Mouse (Mus musculus) limb, embryonic 14.5 days (tissue): ENCODE measurements around the gene Aasdh. TPM values are rescaled to one million over a fixed set of nuclear protein-coding genes. Genes with fewer than 3 reads are reported as not detected.
A peak's percentile ranks its signal among the peaks of the same experiment; 100 is the strongest.

Experiments
- ATAC-seq: fragments of 200-750 bp; cut with Nextera tagmentation; 2 replicates; pipeline ENCODE4 v1.8.0; 2017; ENCODE audit warnings: low read depth, moderate number of reproducible peaks, moderate TSS enrichment; ENCODE audit not compliant: low FRiP score
- DNase-seq: peaks from one replicate; pipeline ENCODE4 v3.0.0-alpha.2; 2015; ENCODE audit warnings: low spot score
- H3K27ac ChIP-seq: fragments of 300-500 bp; sonication (generic); replicated peaks from 2 replicates; pipeline ENCODE4 v1.5.1; 2014; ENCODE audit warnings: low read depth, mild to moderate bottlenecking, low read length, moderate library complexity, mixed read lengths
- H3K27me3 ChIP-seq: fragments of 300-500 bp; sonication (generic); 2 replicates; pipeline ENCODE4 v1.6.1; 2014; ENCODE audit warnings: low read length, mixed read lengths; ENCODE audit not compliant: control insufficient read depth, insufficient read depth
- H3K36me3 ChIP-seq: fragments of 300-500 bp; sonication (generic); 2 replicates; pipeline ENCODE4 v1.6.1; 2014; ENCODE audit warnings: mild to moderate bottlenecking, low read length, moderate library complexity, mixed read lengths; ENCODE audit not compliant: control insufficient read depth, insufficient read depth
- H3K4me1 ChIP-seq: fragments of 300-500 bp; sonication (generic); 2 replicates; pipeline ENCODE4 v1.6.1; 2014; ENCODE audit warnings: antibody characterized with exemption, low read length, mixed read lengths; ENCODE audit not compliant: control insufficient read depth, insufficient read depth
- H3K4me2 ChIP-seq: fragments of 300-500 bp; sonication (generic); replicated peaks from 2 replicates; pipeline ENCODE4 v1.6.1; 2014; ENCODE audit warnings: low read depth, mild to moderate bottlenecking, low read length, moderate library complexity; ENCODE audit not compliant: severe bottlenecking
- H3K4me3 ChIP-seq: fragments of 300-500 bp; sonication (generic); replicated peaks from 2 replicates; pipeline ENCODE4 v1.5.1; 2014; ENCODE audit warnings: low read length
- H3K9ac ChIP-seq: fragments of 300-500 bp; sonication (generic); 2 replicates; pipeline ENCODE4 v1.6.1; 2014; ENCODE audit warnings: mild to moderate bottlenecking, low read depth, low read length, moderate library complexity; ENCODE audit not compliant: severe bottlenecking
- H3K9me3 ChIP-seq: fragments of 300-500 bp; sonication (generic); 2 replicates; pipeline ENCODE4 v1.6.1; 2016; ENCODE audit warnings: low read length; ENCODE audit not compliant: control insufficient read depth
- POLR2A ChIP-seq: fragments of 200-500 bp; IDR thresholded peaks from 2 replicates; pipeline ENCODE4 v1.8.0; 2012; ENCODE audit warnings: inconsistent platforms, mild to moderate bottlenecking, moderate library complexity, borderline replicate concordance; ENCODE audit not compliant: insufficient read depth, insufficient read length; ENCODE audit errors: extremely low read depth
- WGBS: fragments of 180-500 bp; shearing (Covaris S2); extraction: QIAGEN DNeasy Blood & Tissue Kit; methylation state at CpG from one replicate; pipeline ENCODE4 v1.1.7; 2014; 5-methylcytosine and 5-hydroxymethylcytosine counted together
- polyA plus RNA-seq, 2 experiments: library from polyadenylated mRNA; depleted of rRNA in 1 of 2; stranded (reverse) in 1 of 2; unstranded in 1 of 2; fragments of >200 nt; fragmentation: Nextera tagmentation in 1 of 2; extraction: Ambion mirVana in 1 of 2; gene quantifications; 2 replicates each; pipeline versions ENCODE4 v1.2.1 to v1.2.3; 2012 to 2014

Gene Aasdh
- polyA plus RNA-seq, 2 experiments = 15.1 to 24.0 TPM

DNA sequence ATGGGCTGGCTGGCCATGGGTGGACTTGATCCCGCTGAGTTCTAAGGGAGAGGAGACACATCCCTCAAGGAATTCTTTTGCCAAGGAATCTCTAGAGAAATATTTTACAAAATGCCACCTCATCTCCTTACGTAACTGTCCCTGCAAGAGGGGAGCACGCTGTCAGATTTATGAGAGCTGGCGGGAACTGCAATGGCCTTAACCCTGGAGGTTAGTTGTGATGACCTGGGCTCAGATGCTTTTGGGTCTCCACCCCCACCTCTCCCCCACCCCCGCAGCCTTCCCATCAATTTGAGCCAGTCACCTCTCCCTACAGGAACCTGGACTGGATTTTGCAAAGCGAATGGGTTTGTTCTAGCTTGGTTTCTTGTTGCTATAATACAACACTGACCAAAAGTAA lies 58.2 kb downstream of the Aasdh start:
- H3K4me1 ChIP-seq = no peaks in the 10 kb centered on the region
- H3K9me3 ChIP-seq = no peaks in the 10 kb centered on the region
- H3K4me3 ChIP-seq = no peak overlapping the region
- H3K9ac ChIP-seq = no peak overlapping the region
- WGBS = 88% methylated on average over 6 of the region's 6 CpGs
- H3K27me3 ChIP-seq = no peaks in the 10 kb centered on the region
- H3K27ac ChIP-seq = no peak overlapping the region
- ATAC-seq (no peak), DNase-seq (no peak)
- TF ChIP-seq POLR2A = no peak
- H3K4me2 ChIP-seq = no peak overlapping the region
- no peaks in the 10 kb centered on the region for H3K36me3 ChIP-seq

DNA sequence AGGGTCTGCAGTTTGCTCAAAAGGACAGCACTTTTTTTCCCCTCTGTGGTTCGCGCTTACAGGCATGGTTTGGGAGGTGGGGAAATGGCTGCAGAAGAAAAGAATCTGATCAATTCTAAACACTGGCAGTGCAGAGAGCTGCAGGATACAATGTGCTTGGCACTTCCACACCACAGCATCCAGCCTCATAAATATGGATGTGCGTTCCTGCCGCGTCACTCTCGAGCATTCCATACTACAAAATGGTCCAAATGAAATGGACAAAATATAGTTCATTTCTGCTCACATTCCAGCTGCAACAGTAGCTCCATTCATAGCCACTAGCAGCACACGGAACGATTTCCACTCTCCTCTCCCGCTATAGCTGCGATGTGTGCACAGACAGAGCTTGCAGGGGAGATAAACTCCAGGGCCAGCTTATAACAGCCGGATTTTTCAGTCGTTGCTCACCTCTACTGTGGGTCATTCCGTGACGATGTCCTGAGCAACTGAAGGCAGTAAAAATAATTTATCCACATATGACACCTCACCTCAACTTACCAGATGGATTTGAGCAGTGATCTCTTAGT lies 60.6 kb downstream of the Aasdh start:
- Histone ChIP-seq H3K9ac (no peak overlapping the region), H3K4me2 (no peak overlapping the region), H3K27ac (0 out of 2 replicates have a peak overlapping the region, but pooled peaks have one; percentile 28), H3K27me3 (no peaks in the 10 kb centered on the region), H3K36me3 (no peaks in the 10 kb centered on the region), H3K9me3 (no peaks in the 10 kb centered on the region), H3K4me1 (no peaks in the 10 kb centered on the region), H3K4me3 (no peak overlapping the region)
- WGBS = 79% methylated on average over 14 of the region's 14 CpGs
- TF ChIP-seq POLR2A = no peak
- ATAC-seq (no peak), DNase-seq (no peak)

GRCm38 (mm10) chr5:76843851-76844419 lies 61.4 kb downstream of the Aasdh start:
- ATAC-seq = no peak
- Histone ChIP-seq H3K9ac (no peak overlapping the region), H3K27ac (no peak overlapping the region), H3K27me3 (no peaks in the 10 kb centered on the region), H3K36me3 (no peaks in the 10 kb centered on the region), H3K4me3 (no peak overlapping the region), H3K4me2 (no peak overlapping the region), H3K4me1 (no peaks in the 10 kb centered on the region), H3K9me3 (no peaks in the 10 kb centered on the region)
- no peak for DNase-seq
- 94% methylated on average over 9 of the region's 9 CpGs for WGBS
- no peak for TF ChIP-seq POLR2A

GRCm38 (mm10) chr5:76843448-76843847 lies 61.9 kb downstream of the Aasdh start:
- WGBS = 18% methylated on average over 4 of the region's 4 CpGs
- Histone ChIP-seq H3K9me3 (no peaks in the 10 kb centered on the region), H3K4me2 (no peak overlapping the region), H3K4me1 (no peaks in the 10 kb centered on the region), H3K4me3 (no peak overlapping the region), H3K27ac (no peak overlapping the region), H3K27me3 (no peaks in the 10 kb centered on the region), H3K36me3 (no peaks in the 10 kb centered on the region), H3K9ac (no peak overlapping the region)
- peak; percentile 70; the same call in 1 of the 2 replicates for ATAC-seq
- no peak for TF ChIP-seq POLR2A
- peak; percentile 72 for DNase-seq

- Histone ChIP-seq H3K4me2 (no peak overlapping the region), H3K27ac (no peak overlapping the region), H3K9me3 (no peaks in the 10 kb centered on the region), H3K4me3 (no peak overlapping the region), H3K9ac (no peak overlapping the region), H3K36me3 (no peaks in the 10 kb centered on the region), H3K27me3 (no peaks in the 10 kb centered on the region), H3K4me1 (no peaks in the 10 kb centered on the region)
- no peak for TF ChIP-seq POLR2A
- no peak for DNase-seq
- WGBS = 82% methylated on average over 2 of the region's 2 CpGs
- ATAC-seq = no peak
Measured at GRCm38 (mm10) chr5:76841859-76842258, 63.5 kb downstream of the Aasdh start.

DNA sequence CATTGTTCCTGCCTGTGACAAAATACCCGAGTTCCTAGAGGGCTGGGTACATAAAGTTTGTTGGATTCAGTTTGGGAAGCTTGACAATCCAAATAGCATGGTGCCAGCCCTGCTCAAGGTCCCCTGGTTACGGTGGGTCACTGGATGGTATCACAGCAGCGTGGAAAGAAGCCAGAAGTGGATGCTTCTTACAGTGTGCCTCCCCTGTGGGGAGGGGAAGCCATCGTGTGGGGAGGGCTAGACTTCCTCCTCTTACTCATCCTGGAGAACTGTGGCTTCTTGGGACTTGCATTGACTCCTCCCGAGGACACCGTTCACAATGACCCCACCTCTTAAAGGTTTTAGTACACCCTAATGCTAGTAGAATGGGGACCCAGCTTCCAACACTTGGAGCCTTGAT lies 65.5 kb downstream of the Aasdh start:
- TF ChIP-seq POLR2A = no peak
- WGBS = 81% methylated on average over 6 of the region's 6 CpGs
- DNase-seq (no peak), ATAC-seq (no peak)
- no peaks in the 10 kb centered on the region for H3K27me3 ChIP-seq
- H3K9ac ChIP-seq = no peak overlapping the region
- no peak overlapping the region for H3K4me3 ChIP-seq
- no peaks in the 10 kb centered on the region for H3K4me1 ChIP-seq
- H3K27ac ChIP-seq = no peak overlapping the region
- H3K4me2 ChIP-seq = no peak overlapping the region
- H3K9me3 ChIP-seq = no peaks in the 10 kb centered on the region
- no peaks in the 10 kb centered on the region for H3K36me3 ChIP-seq
